Mouse (Mus musculus) frontal cortex, adult 2 months (tissue): ENCODE results near the gene Cdk4. TPM values are rescaled to one million over a fixed set of nuclear protein-coding genes. Genes with fewer than 3 reads are reported as not detected.

Experiments
- DNase-seq, 2 experiments: peaks; one replicate each; pipeline ENCODE4 v3.0.0; 2022; ENCODE audit warnings: low spot score in 1 of 2; ENCODE audit errors: extremely low spot score in 1 of 2
- polyA plus RNA-seq: library from polyadenylated mRNA; depleted of rRNA; stranded (reverse); fragments of >200 nt; gene quantifications from 2 replicates; pipeline ENCODE4 v1.2.3, GENCODE M21; 2012; rRNA removed

The Cdk4 gene
- polyA plus RNA-seq, 1 experiment: 167 TPM

DNA sequence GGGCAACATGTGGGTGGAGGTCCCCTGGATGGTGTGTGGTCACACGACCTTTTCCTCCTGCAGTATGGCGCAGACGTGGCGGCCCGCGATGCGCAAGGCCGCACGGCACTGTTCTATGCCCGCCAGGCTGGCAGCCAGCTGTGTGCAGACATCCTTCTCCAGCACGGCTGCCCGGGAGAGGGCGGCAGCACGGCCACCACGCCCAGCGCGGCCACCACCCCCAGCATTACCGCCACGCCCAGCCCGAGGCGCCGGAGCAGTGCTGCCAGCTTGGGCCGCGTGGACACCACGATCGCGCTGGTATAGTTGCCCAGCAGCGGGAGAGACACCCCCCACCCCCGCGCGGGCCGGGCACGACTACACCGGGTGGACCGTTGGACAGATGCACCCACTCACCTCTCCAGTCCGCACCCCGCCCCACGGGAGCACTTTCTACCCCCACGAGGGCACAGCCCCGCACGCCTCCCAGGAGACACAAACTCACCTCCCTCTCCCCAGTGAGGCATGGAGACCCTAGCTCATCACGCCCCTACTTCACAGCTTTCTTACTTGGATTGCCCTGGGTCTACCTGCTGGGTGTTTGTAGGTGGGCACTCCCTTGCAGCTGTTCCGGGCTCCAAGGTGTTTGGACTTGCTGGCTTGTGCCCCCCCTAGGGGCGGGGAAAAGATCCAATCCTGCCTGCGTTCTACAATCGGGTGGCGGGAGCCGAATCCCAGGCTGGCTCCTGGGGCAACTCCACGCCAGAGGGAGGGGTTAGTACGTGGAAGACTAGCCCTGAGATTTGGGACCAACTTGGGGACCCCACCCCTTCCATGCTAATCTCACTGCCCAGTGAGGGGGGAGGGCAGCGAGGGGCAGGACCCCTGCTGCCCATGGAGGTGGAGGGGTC lies 28.4 kb downstream of the Cdk4 start:
- no peak for DNase-seq

- no peak for DNase-seq
Measured at GRCm38 (mm10) chr10:127092742-127093141, 29.4 kb downstream of the Cdk4 start.

- no peak for DNase-seq
Measured at GRCm38 (mm10) chr10:127094382-127094802, 31.1 kb downstream of the Cdk4 start.

DNA sequence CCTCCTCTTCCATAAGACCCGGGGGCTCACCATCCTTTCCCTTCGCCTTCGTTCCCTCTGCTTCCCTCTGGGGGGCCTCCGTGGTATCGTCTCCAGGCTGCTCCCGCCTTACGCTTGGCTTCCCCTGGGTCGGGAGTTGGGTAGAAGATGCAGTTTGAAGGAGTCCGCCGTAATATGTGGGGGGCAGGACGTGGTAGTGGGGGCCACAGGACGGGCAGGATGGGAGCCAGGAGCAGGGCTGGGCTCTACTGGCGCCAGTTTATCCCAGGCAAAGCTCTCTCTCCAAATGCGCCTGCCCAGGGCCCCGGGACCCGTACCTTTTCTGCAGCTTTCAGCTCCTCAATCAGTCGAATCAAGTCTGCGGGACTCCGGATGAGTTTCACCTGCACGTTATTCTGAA lies 35.2 kb downstream of the Cdk4 start:
- DNase-seq: no peak

- DNase-seq: no peak
Measured at GRCm38 (mm10) chr10:127099191-127099590, 35.9 kb downstream of the Cdk4 start.

DNA sequence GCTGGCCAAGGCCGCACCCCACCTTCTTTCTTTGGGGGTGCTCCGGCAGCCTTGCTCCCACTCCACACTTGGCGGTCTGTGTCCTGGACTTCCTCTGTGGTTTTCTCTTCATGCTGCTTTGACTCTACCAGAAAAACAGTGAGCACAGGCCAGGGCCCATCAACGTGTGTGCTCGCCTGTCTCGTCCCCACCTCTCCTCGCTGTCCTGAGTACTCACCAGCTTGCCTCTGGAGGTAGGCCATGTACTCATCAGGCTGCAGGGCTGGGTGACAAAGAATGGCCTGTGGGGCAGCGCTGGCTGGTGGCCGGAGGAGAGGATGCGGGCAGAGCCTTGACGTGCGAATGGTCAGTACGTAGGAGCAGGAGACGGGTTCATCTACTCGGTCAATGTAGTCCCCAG lies 36.5 kb downstream of the Cdk4 start:
- DNase-seq: no peak

GRCm38 (mm10) chr10:127100414-127100813 lies 37.1 kb downstream of the Cdk4 start:
- DNase-seq: no peak

- DNase-seq: no peak
Measured at GRCm38 (mm10) chr10:127101151-127101550, 37.8 kb downstream of the Cdk4 start.

DNA sequence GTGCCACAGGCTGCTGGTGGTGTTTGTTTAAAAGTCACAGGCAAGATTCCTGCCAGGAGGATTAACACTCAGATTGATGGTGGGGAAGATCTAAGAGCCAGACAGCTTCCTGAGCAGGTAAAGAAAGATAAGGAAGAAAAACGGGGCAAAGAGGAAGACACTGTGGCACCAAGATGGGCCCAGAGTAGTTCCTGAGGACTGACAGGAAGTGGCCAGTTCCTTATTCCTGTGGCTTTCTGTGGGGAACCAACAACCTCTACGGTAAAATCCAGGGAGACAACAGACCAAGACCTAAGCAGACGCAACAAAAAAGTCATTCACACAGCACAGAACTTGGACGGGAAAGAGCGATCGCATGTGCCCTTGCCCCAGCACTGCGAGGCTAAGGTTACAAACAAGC lies 40.3 kb downstream of the Cdk4 start:
- DNase-seq: no peak

DNA sequence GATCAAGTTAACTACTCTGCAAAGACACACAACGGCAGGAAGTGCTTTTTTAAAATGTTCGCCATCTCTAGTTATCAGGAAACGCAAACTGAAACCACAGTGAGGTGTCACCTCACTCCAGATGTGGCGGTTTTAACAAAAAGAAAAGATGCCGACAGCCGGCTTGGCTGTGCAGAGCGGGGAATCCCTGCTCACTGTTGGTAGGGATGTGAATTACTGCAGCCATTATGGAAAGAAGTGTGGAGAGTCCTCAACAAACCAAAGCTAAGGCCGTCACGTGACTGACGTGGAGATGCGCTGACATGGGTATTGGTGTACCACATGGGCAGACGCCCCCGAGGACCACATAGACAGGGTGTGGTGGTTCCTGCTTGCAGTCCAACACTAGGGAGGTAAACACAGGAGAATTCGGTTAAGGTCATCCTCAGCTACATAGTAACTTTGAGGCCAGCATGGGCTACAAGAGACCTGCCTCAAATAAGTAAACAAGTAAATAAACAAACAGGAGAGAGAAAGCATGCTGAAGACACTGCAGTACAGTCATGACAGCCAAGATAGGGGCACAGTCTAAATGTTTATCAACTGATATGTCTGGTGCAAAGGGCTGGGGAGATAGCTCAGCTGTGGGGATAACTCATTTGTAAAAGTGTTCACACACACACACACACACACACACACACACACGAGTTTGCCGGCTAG lies 44.4 kb downstream of the Cdk4 start:
- no peak for DNase-seq

DNA sequence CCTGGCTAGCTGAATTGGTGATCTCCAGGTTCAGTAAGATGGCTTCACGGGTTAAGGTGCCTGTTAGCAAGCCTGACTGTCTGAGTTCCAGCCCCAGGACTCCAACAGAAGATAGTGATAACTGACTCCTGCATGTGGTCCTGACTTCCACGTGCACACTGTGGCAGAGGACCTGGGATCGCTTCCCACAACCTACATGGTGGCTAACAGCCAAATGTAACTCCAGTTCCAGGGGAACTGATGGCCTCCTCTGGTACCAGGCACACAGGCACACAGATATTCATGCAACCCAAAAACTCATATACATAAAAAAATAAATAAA lies 44.9 kb downstream of the Cdk4 start:
- no peak for DNase-seq

GRCm38 (mm10) chr10:127111001-127111887 lies 47.9 kb downstream of the Cdk4 start:
- DNase-seq: no peak

GRCm38 (mm10) chr10:127114408-127114807 lies 51.1 kb downstream of the Cdk4 start:
- DNase-seq: no peak

DNA sequence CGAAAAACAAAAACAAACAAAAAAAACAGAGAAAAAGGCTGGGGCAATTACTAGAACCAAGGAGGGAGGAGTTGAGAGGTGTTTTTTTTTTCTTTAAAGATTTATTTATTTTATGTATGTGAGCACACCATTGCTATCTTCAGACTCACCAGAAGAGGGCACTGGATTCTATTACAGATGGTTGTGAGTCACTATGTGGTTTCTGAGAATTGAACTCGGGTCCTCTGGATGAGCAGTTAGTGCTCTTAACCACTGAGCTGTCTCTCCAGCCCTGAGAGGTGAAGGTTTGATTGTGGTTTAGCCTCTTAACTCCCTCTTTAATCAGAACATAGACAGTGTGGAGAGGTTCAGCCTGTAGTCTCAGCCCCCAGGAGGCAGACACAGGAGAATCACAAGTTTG lies 51.7 kb downstream of the Cdk4 start:
- no peak for DNase-seq

Other genes with a start within 250 kb of the Cdk4 start
- gene Atp23, start 162.2 kb upstream of the Cdk4 start, polyA plus RNA-seq: 9.5 and 10.7 TPM in 2 replicates
- 78.3 and 79.7 TPM in 2 replicates for gene Ctdsp2, start 84.8 kb upstream of the Cdk4 start, polyA plus RNA-seq
- 0.14 and 0.25 TPM in 2 replicates for gene Avil, start 62.8 kb upstream of the Cdk4 start, polyA plus RNA-seq
- 31.8 and 35.2 TPM in 2 replicates for gene Tsfm, start 32.7 kb upstream of the Cdk4 start, polyA plus RNA-seq
- 13.9 and 14.0 TPM in 2 replicates for gene Mettl1, start 22.1 kb upstream of the Cdk4 start, polyA plus RNA-seq
- gene Eef1akmt3, start 22.0 kb upstream of the Cdk4 start, polyA plus RNA-seq: 0.18 and 0.27 TPM in 2 replicates
- gene Cyp27b1, start 15.3 kb upstream of the Cdk4 start, polyA plus RNA-seq: 0.70 and 1.0 TPM in 2 replicates
- 13.2 and 14.4 TPM in 2 replicates for gene March9, start 3.4 kb upstream of the Cdk4 start, polyA plus RNA-seq
- 89.9 and 91.7 TPM in 2 replicates for gene Tspan31, start 6.7 kb downstream of the Cdk4 start, polyA plus RNA-seq
- 450 and 465 TPM in 2 replicates for gene Agap2, start 11.8 kb downstream of the Cdk4 start, polyA plus RNA-seq
- gene Os9, start 57.6 kb downstream of the Cdk4 start, polyA plus RNA-seq: 106 and 108 TPM in 2 replicates
- gene B4galnt1, start 101.7 kb downstream of the Cdk4 start, polyA plus RNA-seq: 112 and 132 TPM in 2 replicates
- gene Slc26a10, start 117.1 kb downstream of the Cdk4 start, polyA plus RNA-seq: 5.5 and 6.6 TPM in 2 replicates
- 184 and 198 TPM in 2 replicates for gene Arhgef25, start 126.5 kb downstream of the Cdk4 start, polyA plus RNA-seq
- 375 and 413 TPM in 2 replicates for gene Dtx3, start 132.2 kb downstream of the Cdk4 start, polyA plus RNA-seq
- 97.3 and 97.4 TPM in 2 replicates for gene Pip4k2c, start 148.1 kb downstream of the Cdk4 start, polyA plus RNA-seq
- gene Kif5a, start 199.8 kb downstream of the Cdk4 start, polyA plus RNA-seq: 795 and 907 TPM in 2 replicates
- 285 and 313 TPM in 2 replicates for gene Dctn2, start 202.8 kb downstream of the Cdk4 start, polyA plus RNA-seq
- 50.0 and 51.5 TPM in 2 replicates for gene Mbd6, start 225.5 kb downstream of the Cdk4 start, polyA plus RNA-seq
- gene Mars, start 248.3 kb downstream of the Cdk4 start, polyA plus RNA-seq: 63.1 and 81.8 TPM in 2 replicates